Mouse (Mus musculus): ENCODE results near the gene Was. TPM values are rescaled to one million over a fixed set of nuclear protein-coding genes. Genes with fewer than 3 reads are reported as not detected.
"Not testable (repeated sequence)": the region's sequence is repeated elsewhere in the genome, so short reads cannot be mapped to it uniquely, and the experiment has no call there.

Gene Was
- total RNA-seq, 2 experiments from 2014 or later = 1.5 to 1.9 TPM

GRCm38 (mm10) chrX:8101017-8101416 lies 10.7 kb upstream of the Was start:
- peak; percentile 40 for TF ChIP-seq CTCF (IDR thresholded peaks at IDR 0.05)
- intact Hi-C loops (cut with DNase I) = loop anchor here (10.0 kb wide), 1 partner anchor 186 kb away; the partner anchor contains the start of gene Pcsk1n
- peak; percentile 27 to 63 for DNase-seq (ENCODE audit: extremely low spot score in 1 of 2, low spot score in 2 of 2)
- Histone ChIP-seq H3K4me3 (no peak overlapping the region), H3K27ac (no peak overlapping the region)

GRCm38 (mm10) chrX:8099435-8099834 lies 9.1 kb upstream of the Was start:
- H3K4me3 ChIP-seq = no peak overlapping the region
- no peak overlapping the region for H3K27ac ChIP-seq
- intact Hi-C loops (cut with DNase I) = no loop called here
- no peak for DNase-seq (ENCODE audit: extremely low spot score in 1 of 2, low spot score in 2 of 2)
- no peak for TF ChIP-seq CTCF (IDR thresholded peaks at IDR 0.05)

GRCm38 (mm10) chrX:8096787-8097242 lies 6.5 kb upstream of the Was start:
- TF ChIP-seq CTCF (IDR thresholded peaks at IDR 0.05) = no peak
- intact Hi-C loops (cut with DNase I) = no loop called here
- peak; percentile 92 to 95 for DNase-seq (ENCODE audit: extremely low spot score in 1 of 2, low spot score in 2 of 2)
- peak overlapping the region; percentile 95 for H3K27ac ChIP-seq
- H3K4me3 ChIP-seq = peak overlapping the region; percentile 41

- peak overlapping the region; percentile 95 for H3K27ac ChIP-seq
Observed at GRCm38 (mm10) chrX:8096068-8096786, 5.9 kb upstream of the Was start.

GRCm38 (mm10) chrX:8095546-8095945 lies 5.2 kb upstream of the Was start:
- peak overlapping the region; percentile 55; the same call in 1 of the 2 replicates for H3K27ac ChIP-seq
- intact Hi-C loops (cut with DNase I) = no loop called here
- no peak for DNase-seq (ENCODE audit: extremely low spot score in 1 of 2, low spot score in 2 of 2)
- no peak for TF ChIP-seq CTCF (IDR thresholded peaks at IDR 0.05)
- H3K4me3 ChIP-seq = peak overlapping the region; percentile 39; the same call in 1 of the 2 replicates

More at GRCm38 (mm10) chrX:8096068-8096786, 5.9 kb upstream of the Was start:
- intact Hi-C loops (cut with DNase I) = not testable (repeated sequence)
- peak overlapping the region; percentile 39 for H3K4me3 ChIP-seq
- DNase-seq (ENCODE audit: extremely low spot score in 1 of 2, low spot score in 2 of 2) = peak; percentile 76 to 90

- DNase-seq (ENCODE audit: extremely low spot score in 1 of 2, low spot score in 2 of 2); intact Hi-C loops (cut with DNase I); H3K27ac ChIP-seq; H3K4me3 ChIP-seq: not testable (repeated sequence)
Observed at GRCm38 (mm10) chrX:8090954-8091347, 653 bp upstream of the Was start.

- no peak for DNase-seq (ENCODE audit: extremely low spot score in 1 of 2, low spot score in 2 of 2)
- no peak for TF ChIP-seq CTCF (IDR thresholded peaks at IDR 0.05)
- Histone ChIP-seq H3K27ac (no peak overlapping the region), H3K4me3 (no peak overlapping the region)
- intact Hi-C loops (cut with DNase I) = no loop called here
Observed at GRCm38 (mm10) chrX:8089746-8090145, 552 bp downstream of the Was start.

GRCm38 (mm10) chrX:8085611-8086010 lies 4.7 kb downstream of the Was start:
- no peak for DNase-seq (ENCODE audit: extremely low spot score in 1 of 2, low spot score in 2 of 2)
- TF ChIP-seq CTCF (IDR thresholded peaks at IDR 0.05) = no peak
- intact Hi-C loops (cut with DNase I) = no loop called here
- H3K4me3 ChIP-seq = no peak overlapping the region
- no peak overlapping the region for H3K27ac ChIP-seq

- intact Hi-C loops (cut with DNase I) = no loop called here
- Histone ChIP-seq H3K4me3 (no peak overlapping the region), H3K27ac (no peak overlapping the region)
- DNase-seq (ENCODE audit: extremely low spot score in 1 of 2, low spot score in 2 of 2) = no peak
- no peak for TF ChIP-seq CTCF (IDR thresholded peaks at IDR 0.05)
Observed at GRCm38 (mm10) chrX:8084771-8085259, 5.5 kb downstream of the Was start.

- no peak for DNase-seq (ENCODE audit: extremely low spot score in 1 of 2, low spot score in 2 of 2)
- H3K27ac ChIP-seq = peak overlapping the region; percentile 87
- peak overlapping the region; percentile 48 for H3K4me3 ChIP-seq
- intact Hi-C loops (cut with DNase I) = no loop called here
- TF ChIP-seq CTCF (IDR thresholded peaks at IDR 0.05) = no peak
Observed at GRCm38 (mm10) chrX:8075104-8075503, 15.2 kb downstream of the Was start.

- peak; percentile 87 to 91 for DNase-seq (ENCODE audit: extremely low spot score in 1 of 2, low spot score in 2 of 2)
- no peak; the same call in 1 of the 2 replicates for TF ChIP-seq CTCF (IDR thresholded peaks at IDR 0.05)
Observed at GRCm38 (mm10) chrX:8074430-8075014, 15.8 kb downstream of the Was start, which contains the start of gene Suv39h1. Gene Suv39h1, minus strand, starts transcription at chrX:8074760.

GRCm38 (mm10) chrX:8073881-8074429 lies 16.3 kb downstream of the Was start:
- TF ChIP-seq CTCF (IDR thresholded peaks at IDR 0.05) = no peak
- Histone ChIP-seq H3K27ac (no peak overlapping the region), H3K4me3 (peak overlapping the region; percentile 47)
- peak in 1 of 2 experiments; percentile 11 for DNase-seq (ENCODE audit: extremely low spot score in 1 of 2, low spot score in 2 of 2)
- intact Hi-C loops (cut with DNase I) = no loop called here

More at GRCm38 (mm10) chrX:8074430-8075014, 15.8 kb downstream of the Was start, which contains the start of gene Suv39h1:
- intact Hi-C loops (cut with DNase I) = no loop called here
- H3K4me3 ChIP-seq = peak within 1 kb of the TSS; percentile 48
- H3K27ac ChIP-seq = peak within 1 kb of the TSS; percentile 87
